Mouse (Mus musculus): ENCODE results near the gene Cela3b.

Cela3b gene

DNA sequence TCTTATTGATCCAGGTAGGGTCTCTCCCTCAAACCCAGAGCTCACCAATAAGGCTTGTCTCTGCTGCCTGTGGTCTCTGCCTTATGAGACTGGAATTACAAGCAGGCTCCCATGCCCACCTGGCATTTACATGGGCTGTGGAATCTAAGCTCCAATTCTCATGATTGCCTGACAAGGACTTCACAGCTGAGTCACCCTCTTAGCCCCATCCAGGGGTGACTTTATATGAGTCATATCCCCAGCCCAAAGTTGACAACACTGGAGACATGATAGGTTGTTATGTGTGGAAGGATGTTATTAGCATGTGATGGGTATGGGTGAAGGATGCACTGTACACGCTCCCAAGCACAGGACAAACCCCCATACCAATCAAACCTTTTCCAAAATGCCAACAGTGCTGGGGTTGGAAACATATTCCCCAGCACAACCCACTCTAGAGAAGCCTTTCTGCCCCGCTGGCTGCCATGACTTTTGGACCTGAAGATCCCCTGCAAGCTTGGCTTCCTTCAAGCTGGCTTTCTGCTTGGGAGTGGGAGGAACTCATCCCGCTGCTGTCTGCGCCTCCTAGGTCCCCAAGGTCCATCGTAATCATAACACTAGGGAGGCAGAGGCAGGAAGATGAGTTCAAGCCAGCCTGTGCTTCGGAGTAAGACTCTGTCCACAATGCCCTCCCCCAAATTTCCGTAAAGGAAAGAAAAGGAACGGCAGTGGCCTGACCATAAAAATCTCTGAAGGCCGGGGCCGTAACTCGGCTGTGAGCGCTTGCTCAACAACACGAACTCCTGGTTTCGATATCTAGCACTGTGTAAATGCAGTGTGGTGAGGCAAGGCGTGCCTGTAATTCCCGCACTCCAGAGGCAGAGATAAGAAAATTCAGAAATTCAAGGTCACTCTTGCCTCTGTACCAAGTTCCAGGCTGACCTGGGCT lies 58.5 kb downstream of the Cela3b start:
- no peak for DNase-seq
